Mouse (Mus musculus) granulocyte monocyte progenitor cell, adult 5-6 weeks (primary cell): ENCODE data around the gene Mccc1. TPM values are rescaled to one million over a fixed set of nuclear protein-coding genes. Genes with fewer than 3 reads are reported as not detected.

Source experiments
- ATAC-seq: replicated peaks from 2 replicates; pipeline ENCODE4 v1.8.0; 2016; ENCODE audit warnings: mild to moderate bottlenecking, moderate TSS enrichment, inconsistent platforms; ENCODE audit not compliant: poor library complexity, severe bottlenecking
- total RNA-seq, 2 experiments: library from RNA; stranded (forward) in 1 of 2; stranded (reverse) in 1 of 2; fragments of 200-712, 200-1000 nt in 1 of 2; fragments of >200 nt in 1 of 2; fragmentation: Nextera tagmentation in 1 of 2; gene quantifications; 2 replicates each; pipeline ENCODE4 v1.2.3; 2014 to 2017

Mccc1 gene
- total RNA-seq, 2 experiments from 2014 or later: 20.1 to 34.4 TPM

DNA sequence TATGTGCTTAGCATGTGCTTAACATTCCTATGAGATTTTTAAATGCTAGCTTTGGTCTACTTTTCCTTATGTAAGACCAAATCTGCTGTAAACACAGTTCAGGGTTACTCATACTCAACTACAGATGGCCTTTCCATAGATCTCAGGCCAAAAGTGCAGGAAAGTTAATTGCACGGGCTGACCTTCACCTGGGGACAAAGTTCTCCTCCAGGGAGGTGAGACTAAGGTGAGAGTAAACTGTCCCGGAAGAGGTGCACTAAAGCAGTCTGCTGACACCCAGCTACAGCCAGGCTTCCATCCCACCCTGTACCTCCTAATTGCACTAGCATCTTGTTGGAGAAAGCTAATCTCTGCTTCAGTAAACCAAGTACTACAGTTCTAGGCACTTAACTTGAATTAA is 74.6 kb downstream of the Mccc1 start:
- ATAC-seq: no peak

DNA sequence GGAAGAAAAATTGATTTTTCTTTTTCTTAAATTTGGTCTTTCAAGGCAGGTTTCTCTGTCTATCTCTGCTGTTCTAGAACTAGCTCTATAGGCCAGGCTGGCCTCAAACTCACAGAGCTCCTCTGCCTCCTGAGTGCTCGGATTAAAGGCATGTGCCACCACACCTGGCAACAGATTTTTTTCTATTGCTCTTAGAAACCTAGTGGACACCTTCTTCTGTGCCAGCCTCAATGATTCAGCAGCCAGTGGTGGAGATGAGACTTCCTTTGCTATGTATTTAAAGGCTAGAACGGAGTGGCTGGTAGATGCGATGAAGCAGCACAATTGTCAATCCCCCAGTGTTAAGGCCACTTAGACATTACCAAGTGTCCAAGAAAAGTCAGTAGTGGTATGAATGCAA is 76.5 kb downstream of the Mccc1 start:
- ATAC-seq: no peak

DNA sequence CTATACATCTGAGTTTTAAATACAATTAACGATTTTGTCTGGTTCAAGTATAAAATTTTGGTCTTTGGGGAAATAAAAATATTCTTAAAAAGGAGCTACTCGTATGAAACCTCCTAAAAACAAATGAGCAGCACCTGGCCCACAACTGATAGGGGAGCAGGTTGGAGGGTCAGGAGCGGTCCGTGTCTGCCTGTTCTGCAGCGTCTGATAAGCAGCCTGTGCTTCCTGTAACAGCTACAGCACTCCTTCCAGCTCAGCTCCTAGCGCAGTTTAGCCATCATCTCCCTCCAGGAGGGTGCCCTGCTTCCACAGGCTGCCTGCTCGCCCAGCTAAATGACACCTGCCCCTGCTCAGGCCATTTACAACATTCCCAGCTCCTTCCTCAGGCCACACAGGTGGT is 77.0 kb downstream of the Mccc1 start:
- ATAC-seq: peak; percentile 50; the same call in 1 of the 2 replicates

DNA sequence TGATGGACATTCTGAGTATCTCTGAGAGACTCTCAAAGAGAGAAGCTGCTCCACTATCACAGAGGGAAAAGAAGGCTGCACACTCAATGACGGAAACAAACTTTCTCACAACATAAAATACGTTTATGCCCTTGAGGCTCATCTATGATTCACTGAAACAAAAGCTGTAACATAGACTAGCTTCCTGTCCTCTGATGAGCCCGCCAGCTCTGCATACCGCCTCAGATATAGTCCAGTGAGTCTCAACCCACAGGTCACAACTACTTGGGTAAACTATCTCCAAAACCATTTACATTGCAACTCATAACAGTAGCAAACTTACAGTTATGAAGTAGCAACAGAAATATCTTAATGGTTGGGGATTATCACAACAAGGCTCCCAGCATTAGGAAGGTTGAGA is 78.0 kb downstream of the Mccc1 start:
- ATAC-seq: no peak

DNA sequence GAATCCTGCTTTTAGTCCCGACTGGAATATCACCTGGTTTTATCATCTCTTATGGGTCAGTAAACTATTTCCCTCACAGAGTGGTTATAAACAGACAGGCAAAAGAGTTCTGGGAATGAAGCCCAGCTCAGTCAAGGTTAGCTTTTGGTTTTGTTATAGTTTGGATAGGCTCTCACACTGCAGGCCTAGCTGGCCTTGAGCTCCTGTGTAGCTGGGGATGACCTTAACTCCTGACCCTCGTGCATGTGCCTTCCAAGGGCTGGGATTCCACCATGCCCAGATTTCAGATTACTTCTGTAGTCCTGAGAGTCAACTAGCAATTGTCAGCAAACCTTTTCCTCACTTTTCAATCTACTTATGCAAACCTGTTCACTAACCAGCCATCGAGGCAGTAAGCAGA is 82.2 kb downstream of the Mccc1 start:
- no peak for ATAC-seq

Other genes starting within 250 kb of the Mccc1 start
- gene Atp11b, start 246.6 kb downstream of the Mccc1 start, total RNA-seq (2014; fragmentation: Nextera tagmentation): 117 and 149 TPM in 2 replicates
- gene Atp11b, start 246.6 kb downstream of the Mccc1 start, total RNA-seq (2017): 111 and 132 TPM in 2 replicates
- gene Dcun1d1, start 63.2 kb downstream of the Mccc1 start, total RNA-seq (2014; fragmentation: Nextera tagmentation): 90.1 and 111 TPM in 2 replicates
- gene Dcun1d1, start 63.2 kb downstream of the Mccc1 start, total RNA-seq (2017): 221 and 228 TPM in 2 replicates
- gene Ccdc144b, start 52.9 kb upstream of the Mccc1 start, total RNA-seq (2014; fragmentation: Nextera tagmentation): not detected in 2 replicates
- not detected in 2 replicates for gene Ccdc144b, start 52.9 kb upstream of the Mccc1 start, total RNA-seq (2017)
- 36.5 and 49.0 TPM in 2 replicates for gene Acad9, start 65.3 kb upstream of the Mccc1 start, total RNA-seq (2014; fragmentation: Nextera tagmentation)
- 48.7 and 70.9 TPM in 2 replicates for gene Acad9, start 65.3 kb upstream of the Mccc1 start, total RNA-seq (2017)
- gene D3Ertd254e, start 150.3 kb upstream of the Mccc1 start, total RNA-seq (2014; fragmentation: Nextera tagmentation): 4.0 and 5.3 TPM in 2 replicates
- 4.6 and 5.5 TPM in 2 replicates for gene D3Ertd254e, start 150.3 kb upstream of the Mccc1 start, total RNA-seq (2017)
- gene Qrfpr, start 221.6 kb upstream of the Mccc1 start, total RNA-seq (2014; fragmentation: Nextera tagmentation): not detected in 2 replicates
- not detected in 2 replicates for gene Qrfpr, start 221.6 kb upstream of the Mccc1 start, total RNA-seq (2017)